Mouse (Mus musculus) lung, adult 2 months (tissue): ENCODE measurements around the gene Rpl23.

Experiments used
- CTCF ChIP-seq: fragments of 200-500 bp; IDR thresholded peaks from 2 replicates; pipeline ENCODE4 v1.5.1; 2011; ENCODE audit warnings: mild to moderate bottlenecking, low read length, control low read depth; ENCODE audit not compliant: insufficient read depth
- POLR2A ChIP-seq: fragments of 200-500 bp; IDR thresholded peaks from 2 replicates; pipeline ENCODE4 v1.6.1; 2011; ENCODE audit warnings: low read depth, mild to moderate bottlenecking, control low read depth, low read length, borderline replicate concordance; ENCODE audit errors: extremely low read depth

DNA sequence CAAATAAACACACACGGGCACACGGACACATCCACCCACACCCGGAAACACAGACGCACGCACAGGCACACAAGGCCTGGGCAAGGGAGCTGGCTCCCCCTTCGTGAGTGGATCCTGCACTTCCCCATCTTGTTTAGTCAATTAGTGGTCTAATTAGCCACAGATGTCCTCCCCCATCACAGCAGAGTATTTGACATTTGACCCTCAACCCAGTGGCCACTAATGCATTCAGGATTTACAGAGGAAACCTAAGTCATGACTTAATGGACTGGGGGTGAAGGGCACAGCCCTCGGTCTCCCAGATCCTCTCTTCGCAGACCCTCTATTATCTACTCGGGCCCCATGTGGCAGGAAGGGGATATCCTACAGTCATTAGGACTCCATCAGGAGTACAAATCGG is 48.5 kb downstream of the Rpl23 start:
- TF ChIP-seq CTCF (no peak), POLR2A (no peak)
